Mouse (Mus musculus) liver, embryonic 14.5 days (tissue): ENCODE data around the gene Ren1. TPM values are rescaled to one million over a fixed set of nuclear protein-coding genes. Genes with fewer than 3 reads are reported as not detected.

Source experiments
- ATAC-seq: fragments of 200-750 bp; cut with Nextera tagmentation; 2 replicates; pipeline ENCODE4 v1.8.0; 2017; ENCODE audit warnings: moderate number of reproducible peaks, mild to moderate bottlenecking, moderate library complexity; ENCODE audit not compliant: insufficient read depth
- DNase-seq, 3 experiments: peaks; one replicate each; pipeline ENCODE4 v3.0.0-alpha.2; 2012 to 2013; ENCODE audit warnings: low read depth in 3 of 3, low spot score in 3 of 3
- H3K27ac ChIP-seq: fragments of 300-500 bp; sonication (generic); 2 replicates; pipeline ENCODE4 v1.5.1; 2014; ENCODE audit warnings: moderate library complexity, mild to moderate bottlenecking, control low read depth, inconsistent platforms
- H3K27me3 ChIP-seq: fragments of 300-500 bp; sonication (generic); 2 replicates; pipeline ENCODE4 v1.6.1; 2014; ENCODE audit warnings: mild to moderate bottlenecking, low read length, moderate library complexity; ENCODE audit not compliant: control insufficient read depth, insufficient read depth
- H3K36me3 ChIP-seq: fragments of 300-500 bp; sonication (generic); replicated peaks from 2 replicates; pipeline ENCODE4 v1.6.1; 2014; ENCODE audit warnings: low read depth; ENCODE audit not compliant: control insufficient read depth, insufficient read depth
- H3K4me1 ChIP-seq, 2 experiments: fragments of 200-500 bp in 1 of 2; fragments of 300-500 bp in 1 of 2; sonication (generic) in 1 of 2; replicated peaks; 2 replicates each; pipeline ENCODE4 v1.6.1; 2012 to 2014; ENCODE audit warnings: antibody characterized with exemption in 1 of 2, inconsistent platforms in 1 of 2, low read length in 1 of 2; ENCODE audit not compliant: control insufficient read depth in 2 of 2, insufficient read depth in 2 of 2
- H3K4me2 ChIP-seq: fragments of 300-500 bp; sonication (generic); 2 replicates; pipeline ENCODE4 v1.6.1; 2014; ENCODE audit warnings: low read depth, mild to moderate bottlenecking, control low read depth, moderate library complexity
- H3K4me3 ChIP-seq, 2 experiments: fragments of 200-500 bp in 1 of 2; fragments of 300-500 bp in 1 of 2; sonication (generic) in 1 of 2; 2 replicates each; pipeline ENCODE4 v1.5.1; 2012 to 2014; ENCODE audit warnings: low read depth in 2 of 2, low read length in 2 of 2, mild to moderate bottlenecking in 2 of 2, control low read depth in 1 of 2, inconsistent platforms in 1 of 2, moderate library complexity in 1 of 2; ENCODE audit not compliant: insufficient read depth in 1 of 2
- H3K9ac ChIP-seq: fragments of 300-500 bp; sonication (generic); replicated peaks from 2 replicates; pipeline ENCODE4 v1.6.1; 2014; ENCODE audit warnings: mild to moderate bottlenecking, control low read depth, moderate library complexity
- H3K9me3 ChIP-seq: fragments of 300-500 bp; sonication (generic); 2 replicates; pipeline ENCODE4 v1.6.1; 2016; ENCODE audit warnings: low read length, mixed read lengths; ENCODE audit not compliant: control insufficient read depth
- CTCF ChIP-seq: IDR thresholded peaks from 2 replicates; pipeline ENCODE4 v1.5.1; 2016; ENCODE audit warnings: antibody characterized with exemption, low read depth, control low read depth
- EP300 ChIP-seq: IDR thresholded peaks from 2 replicates; pipeline ENCODE4 v1.6.1; 2016; ENCODE audit warnings: antibody characterized with exemption, low read depth
- WGBS: fragments of 180-500 bp; shearing (Covaris S2); extraction: QIAGEN DNeasy Blood & Tissue Kit; methylation state at CpG from one replicate; pipeline ENCODE4 v1.1.7; 2014; ENCODE audit not compliant: insufficient replicate concordance; 5-methylcytosine and 5-hydroxymethylcytosine counted together
- polyA plus RNA-seq, 2 experiments: library from polyadenylated mRNA; depleted of rRNA in 1 of 2; stranded (reverse) in 1 of 2; unstranded in 1 of 2; fragments of >200 nt; fragmentation: Nextera tagmentation in 1 of 2; extraction: Ambion mirVana in 1 of 2; gene quantifications; 2 replicates each; pipeline versions ENCODE4 v1.2.1 to v1.2.3; 2012 to 2014

Ren1 gene
- polyA plus RNA-seq, 2 experiments: 0.50 to 0.57 TPM

GRCm38 (mm10) chr1:133367606-133368488 is 17.5 kb downstream of the Ren1 start:
- Histone ChIP-seq H3K4me3 (no peak overlapping the region), H3K4me2 (no peak overlapping the region)
- whole genome bisulfite sequencing: 6% methylated on average over 11 of the region's 11 CpGs

GRCm38 (mm10) chr1:133368644-133369043 is 18.3 kb downstream of the Ren1 start:
- TF ChIP-seq EP300 (no peak), CTCF (no peak)
- Histone ChIP-seq H3K9ac (no peak overlapping the region), H3K27me3 (peaks cover 12% of the 10 kb centered on the region), H3K36me3 (no peaks in the 10 kb centered on the region), H3K4me1 (peaks cover 0 to 10% of the 10 kb centered on the region in 2 experiments; a peak in 3 of 4 replicates), H3K9me3 (no peaks in the 10 kb centered on the region), H3K4me3 (no peak overlapping the region), H3K27ac (no peak overlapping the region), H3K4me2 (no peak overlapping the region)
- 54% methylated on average over 10 of the region's 10 CpGs for WGBS
- DNase-seq (no peak), ATAC-seq (no peak)

More at GRCm38 (mm10) chr1:133367606-133368488, 17.5 kb downstream of the Ren1 start:
- Histone ChIP-seq H3K9ac (no peak overlapping the region), H3K9me3 (no peaks in the 10 kb centered on the region), H3K27ac (no peak overlapping the region), H3K36me3 (no peaks in the 10 kb centered on the region), H3K4me1 (peaks cover 0 to 10% of the 10 kb centered on the region in 2 experiments; a peak in 3 of 4 replicates), H3K27me3 (peaks cover 19% of the 10 kb centered on the region)
- ATAC-seq (no peak), DNase-seq (no peak)
- no peak for TF ChIP-seq CTCF
- TF ChIP-seq EP300: no peak

- no peak overlapping the region for H3K4me2 ChIP-seq
- peaks cover 0 to 10% of the 10 kb centered on the region in 2 experiments; a peak in 3 of 4 replicates for H3K4me1 ChIP-seq
- H3K9me3 ChIP-seq: no peaks in the 10 kb centered on the region
- no peaks in the 10 kb centered on the region for H3K36me3 ChIP-seq
- no peak for ATAC-seq
- no peak overlapping the region for H3K4me3 ChIP-seq
- no peak for TF ChIP-seq EP300
- no peak for TF ChIP-seq CTCF
- DNase-seq: no peak
- H3K27me3 ChIP-seq: no peaks in the 10 kb centered on the region
- no peak overlapping the region for H3K9ac ChIP-seq
- WGBS: 44% methylated on average over 4 of the region's 4 CpGs
- no peak overlapping the region for H3K27ac ChIP-seq
Measured at GRCm38 (mm10) chr1:133370352-133370751, 20.0 kb downstream of the Ren1 start.

- Histone ChIP-seq H3K4me3 (no peak overlapping the region), H3K36me3 (no peaks in the 10 kb centered on the region), H3K4me1 (peaks cover 0 to 10% of the 10 kb centered on the region in 2 experiments; a peak in 3 of 4 replicates), H3K9me3 (no peaks in the 10 kb centered on the region), H3K27ac (no peak overlapping the region), H3K4me2 (no peak overlapping the region), H3K9ac (no peak overlapping the region), H3K27me3 (no peaks in the 10 kb centered on the region)
- DNase-seq: no peak
- TF ChIP-seq CTCF (no peak), EP300 (no peak)
- WGBS: 67% methylated on average over 6 of the region's 6 CpGs
- no peak for ATAC-seq
Measured at GRCm38 (mm10) chr1:133371431-133371830, 21.1 kb downstream of the Ren1 start.

GRCm38 (mm10) chr1:133372113-133372512 is 21.8 kb downstream of the Ren1 start:
- Histone ChIP-seq H3K9me3 (no peaks in the 10 kb centered on the region), H3K4me2 (no peak overlapping the region), H3K4me3 (no peak overlapping the region), H3K4me1 (peaks cover 0 to 10% of the 10 kb centered on the region in 2 experiments; a peak in 3 of 4 replicates), H3K36me3 (no peaks in the 10 kb centered on the region), H3K27me3 (no peaks in the 10 kb centered on the region), H3K27ac (no peak overlapping the region), H3K9ac (no peak overlapping the region)
- WGBS: 29% methylated on average over 8 of the region's 8 CpGs
- peak in 1 of 3 experiments; percentile 25 for DNase-seq
- TF ChIP-seq EP300 (no peak), CTCF (no peak)
- peak; percentile 69 for ATAC-seq
